Mouse (Mus musculus) midbrain, embryonic 14.5 days (tissue): ENCODE measurements around the gene Ptpn1. TPM values are rescaled to one million over a fixed set of nuclear protein-coding genes. Genes with fewer than 3 reads are reported as not detected.

Source experiments
- ATAC-seq: fragments of 200-750 bp; cut with Nextera tagmentation; 2 replicates; pipeline ENCODE4 v1.8.0; 2017; ENCODE audit warnings: moderate number of reproducible peaks, moderate library complexity; ENCODE audit not compliant: low FRiP score, low TSS enrichment
- DNase-seq: peaks from one replicate; pipeline ENCODE4 v3.0.0-alpha.2; 2015
- H3K27ac ChIP-seq: fragments of 300-500 bp; sonication (generic); replicated peaks from 2 replicates; pipeline ENCODE4 v1.5.1; 2014; ENCODE audit warnings: mild to moderate bottlenecking, low read depth, low read length, moderate library complexity
- H3K27me3 ChIP-seq: fragments of 300-500 bp; sonication (generic); 2 replicates; pipeline ENCODE4 v1.6.1; 2014; ENCODE audit warnings: low read length, control low read depth, mixed read lengths; ENCODE audit not compliant: control insufficient read depth, insufficient read depth
- H3K36me3 ChIP-seq: fragments of 300-500 bp; sonication (generic); 2 replicates; pipeline ENCODE4 v1.6.1; 2014; ENCODE audit warnings: low read length, control low read depth; ENCODE audit not compliant: control insufficient read depth, insufficient read depth
- H3K4me1 ChIP-seq: fragments of 300-500 bp; sonication (generic); 2 replicates; pipeline ENCODE4 v1.6.1; 2014; ENCODE audit warnings: mild to moderate bottlenecking, antibody characterized with exemption, low read length, control low read depth; ENCODE audit not compliant: control insufficient read depth, insufficient read depth
- H3K4me2 ChIP-seq: fragments of 300-500 bp; sonication (generic); 2 replicates; pipeline ENCODE4 v1.6.1; 2014; ENCODE audit warnings: mild to moderate bottlenecking, low read length, moderate library complexity
- H3K4me3 ChIP-seq: fragments of 300-500 bp; sonication (generic); replicated peaks from 2 replicates; pipeline ENCODE4 v1.5.1; 2014; ENCODE audit warnings: low read depth, low read length
- H3K9ac ChIP-seq: fragments of 300-500 bp; sonication (generic); replicated peaks from 2 replicates; pipeline ENCODE4 v1.6.1; 2014; ENCODE audit warnings: mild to moderate bottlenecking, low read length, moderate library complexity
- H3K9me3 ChIP-seq: fragments of 300-500 bp; sonication (generic); 2 replicates; pipeline ENCODE4 v1.6.1; 2016; ENCODE audit warnings: low read length, control low read depth, mixed read lengths; ENCODE audit not compliant: control insufficient read depth
- WGBS: fragments of 180-500 bp; shearing (Covaris S2); extraction: QIAGEN DNeasy Blood & Tissue Kit; methylation state at CpG from one replicate; pipeline ENCODE4 v1.1.7; 2014; 5-methylcytosine and 5-hydroxymethylcytosine counted together
- polyA plus RNA-seq: library from polyadenylated mRNA; unstranded; fragments of >200 nt; fragmentation: Nextera tagmentation; extraction: Ambion mirVana; gene quantifications from 2 replicates; pipeline ENCODE4 v1.2.1, GENCODE M21; 2014

Gene Ptpn1
- polyA plus RNA-seq, 1 experiment from 2014 or later: 81.9 TPM

DNA sequence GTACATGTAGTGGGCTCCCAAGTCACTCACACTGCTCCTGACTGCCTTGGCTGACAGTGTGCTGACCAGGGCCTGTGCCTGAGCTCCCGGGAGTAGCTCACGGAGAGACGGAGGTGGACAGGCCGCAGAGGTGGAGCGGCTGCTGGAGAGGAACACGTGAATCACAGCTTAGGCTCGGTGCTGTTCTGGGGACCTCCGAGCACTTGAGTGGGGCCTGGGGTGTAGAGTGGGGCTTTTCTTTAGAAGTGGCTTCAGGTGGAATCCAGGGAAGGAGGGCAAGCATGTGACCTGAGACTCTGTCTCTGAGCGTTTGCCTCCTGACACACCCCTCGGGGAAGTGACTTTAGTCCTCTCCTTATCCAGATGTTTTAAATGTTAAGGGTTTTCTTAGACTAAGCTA, 22.0 kb downstream of the Ptpn1 start:
- Histone ChIP-seq H3K4me1 (0 out of 2 replicates have a peak, but pooled peaks cover 7% of the 10 kb centered on the region), H3K9ac (no peak overlapping the region), H3K4me2 (no peak overlapping the region), H3K27me3 (no peaks in the 10 kb centered on the region), H3K9me3 (no peaks in the 10 kb centered on the region), H3K36me3 (peaks cover 3% of the 10 kb centered on the region; the same call in 1 of the 2 replicates), H3K27ac (no peak overlapping the region), H3K4me3 (no peak overlapping the region)
- no peak for DNase-seq
- no peak for ATAC-seq
- WGBS: 92% methylated on average over 10 of the region's 10 CpGs

- 0 out of 2 replicates have a peak, but pooled peaks cover 2% of the 10 kb centered on the region for H3K4me1 ChIP-seq
- no peaks in the 10 kb centered on the region for H3K27me3 ChIP-seq
- H3K36me3 ChIP-seq: peaks cover 3% of the 10 kb centered on the region; the same call in 1 of the 2 replicates
- H3K9me3 ChIP-seq: no peaks in the 10 kb centered on the region
- no peak overlapping the region for H3K9ac ChIP-seq
- H3K4me2 ChIP-seq: no peak overlapping the region
- DNase-seq (no peak), ATAC-seq (no peak)
- H3K27ac ChIP-seq: no peak overlapping the region
- 93% methylated on average over 7 of the region's 7 CpGs for WGBS
- H3K4me3 ChIP-seq: no peak overlapping the region
Measured at GRCm38 (mm10) chr2:167954928-167955327, 23.1 kb downstream of the Ptpn1 start.

DNA sequence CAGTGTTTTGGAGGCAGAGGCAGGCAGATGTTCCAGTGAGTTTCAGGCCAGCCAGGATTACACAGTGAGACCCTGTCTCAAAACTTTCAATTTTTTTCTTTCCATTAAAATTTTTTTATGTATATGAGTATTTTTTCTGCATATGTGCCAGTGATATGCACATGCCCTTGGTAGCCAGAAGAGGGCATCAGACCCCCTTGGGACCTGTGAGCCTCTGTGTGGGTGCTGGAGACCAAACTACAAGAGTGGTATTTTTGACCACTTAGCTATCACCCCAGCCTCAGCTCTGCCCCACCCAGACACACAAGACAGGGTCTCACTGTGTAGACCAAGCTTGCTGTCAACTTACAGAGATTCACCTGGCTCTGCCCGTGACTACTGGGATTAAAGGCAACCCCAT, 25.7 kb downstream of the Ptpn1 start:
- Histone ChIP-seq H3K27ac (no peak overlapping the region), H3K9me3 (no peaks in the 10 kb centered on the region), H3K4me2 (no peak overlapping the region), H3K4me3 (no peak overlapping the region), H3K27me3 (no peaks in the 10 kb centered on the region), H3K4me1 (0 out of 2 replicates have a peak, but pooled peaks cover 2% of the 10 kb centered on the region), H3K36me3 (no peaks in the 10 kb centered on the region), H3K9ac (no peak overlapping the region)
- no peak for DNase-seq
- 88% methylated on average over 1 of the region's 1 CpGs for WGBS
- ATAC-seq: no peak

GRCm38 (mm10) chr2:167958082-167958788, 26.4 kb downstream of the Ptpn1 start:
- ATAC-seq: no peak
- DNase-seq: peak; percentile 41

DNA sequence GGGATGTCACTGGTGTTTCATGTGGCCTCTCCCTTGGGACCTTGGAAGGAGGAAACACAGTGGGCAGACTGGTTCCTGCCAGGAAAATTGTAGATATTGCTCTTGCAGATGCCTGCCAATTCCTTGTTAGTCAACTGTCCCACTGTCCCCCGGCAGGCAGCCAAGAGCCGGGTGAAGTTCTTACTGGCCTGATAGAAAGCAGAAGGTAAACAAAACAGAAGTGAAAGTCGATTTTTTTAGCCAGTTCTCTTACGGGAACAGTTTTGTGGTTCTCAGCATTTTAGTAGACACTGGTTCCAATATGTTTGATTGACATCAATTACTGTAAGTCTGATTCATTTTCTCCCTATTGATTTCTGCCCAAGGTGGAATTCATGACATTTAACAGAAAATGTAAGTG, 27.0 kb downstream of the Ptpn1 start:
- Histone ChIP-seq H3K36me3 (peaks cover 8% of the 10 kb centered on the region; the same call in 1 of the 2 replicates), H3K4me2 (no peak overlapping the region), H3K4me3 (no peak overlapping the region), H3K9ac (no peak overlapping the region), H3K9me3 (no peaks in the 10 kb centered on the region), H3K27me3 (no peaks in the 10 kb centered on the region), H3K4me1 (0 out of 2 replicates have a peak, but pooled peaks cover 2% of the 10 kb centered on the region), H3K27ac (no peak overlapping the region)
- peak; percentile 28 for DNase-seq
- WGBS: 67% methylated on average over 4 of the region's 4 CpGs
- ATAC-seq: no peak

More at GRCm38 (mm10) chr2:167958082-167958788, 26.4 kb downstream of the Ptpn1 start:
- Histone ChIP-seq H3K27ac (0 out of 2 replicates have a peak overlapping the region, but pooled peaks have one; percentile 55), H3K27me3 (no peaks in the 10 kb centered on the region), H3K4me3 (no peak overlapping the region), H3K36me3 (peaks cover 2% of the 10 kb centered on the region; the same call in 1 of the 2 replicates), H3K4me1 (0 out of 2 replicates have a peak, but pooled peaks cover 2% of the 10 kb centered on the region), H3K9ac (no peak overlapping the region), H3K4me2 (no peak overlapping the region), H3K9me3 (no peaks in the 10 kb centered on the region)
- WGBS: 67% methylated on average over 5 of the region's 5 CpGs

GRCm38 (mm10) chr2:167959384-167959911, 27.6 kb downstream of the Ptpn1 start:
- DNase-seq (no peak), ATAC-seq (no peak)
- H3K9ac ChIP-seq: no peak overlapping the region
- no peak overlapping the region for H3K27ac ChIP-seq
- H3K4me1 ChIP-seq: 0 out of 2 replicates have a peak, but pooled peaks cover 2% of the 10 kb centered on the region
- peaks cover 14% of the 10 kb centered on the region for H3K36me3 ChIP-seq
- H3K4me2 ChIP-seq: no peak overlapping the region
- 86% methylated on average over 4 of the region's 4 CpGs for WGBS
- no peak overlapping the region for H3K4me3 ChIP-seq
- H3K27me3 ChIP-seq: no peaks in the 10 kb centered on the region
- no peaks in the 10 kb centered on the region for H3K9me3 ChIP-seq

GRCm38 (mm10) chr2:167959996-167960395, 28.1 kb downstream of the Ptpn1 start:
- H3K4me3 ChIP-seq: no peak overlapping the region
- ATAC-seq: no peak
- no peak overlapping the region for H3K27ac ChIP-seq

GRCm38 (mm10) chr2:167960584-167960983, 28.7 kb downstream of the Ptpn1 start:
- H3K4me2 ChIP-seq: no peak overlapping the region
- 81% methylated on average over 8 of the region's 8 CpGs for WGBS
- 0 out of 2 replicates have a peak, but pooled peaks cover 2% of the 10 kb centered on the region for H3K4me1 ChIP-seq
- H3K36me3 ChIP-seq: peaks cover 26% of the 10 kb centered on the region
- DNase-seq: no peak
- H3K9me3 ChIP-seq: no peaks in the 10 kb centered on the region
- H3K27me3 ChIP-seq: no peaks in the 10 kb centered on the region
- ATAC-seq: no peak
- no peak overlapping the region for H3K9ac ChIP-seq
- H3K27ac ChIP-seq: no peak overlapping the region
- no peak overlapping the region for H3K4me3 ChIP-seq

More at GRCm38 (mm10) chr2:167959996-167960395, 28.1 kb downstream of the Ptpn1 start:
- H3K4me2 ChIP-seq: no peak overlapping the region
- 87% methylated on average over 7 of the region's 7 CpGs for WGBS
- no peaks in the 10 kb centered on the region for H3K9me3 ChIP-seq
- peaks cover 20% of the 10 kb centered on the region for H3K36me3 ChIP-seq
- no peak for DNase-seq
- 0 out of 2 replicates have a peak, but pooled peaks cover 2% of the 10 kb centered on the region for H3K4me1 ChIP-seq
- no peak overlapping the region for H3K9ac ChIP-seq
- H3K27me3 ChIP-seq: no peaks in the 10 kb centered on the region
